Mouse (Mus musculus) lung, postnatal 0 days (tissue): Measurements from ENCODE around the gene Rai2. TPM values are rescaled to one million over a fixed set of nuclear protein-coding genes. Genes with fewer than 3 reads are reported as not detected.

Source experiments
- ATAC-seq: fragments of 200-750 bp; cut with Nextera tagmentation; 2 replicates; pipeline ENCODE4 v1.8.0; 2017; ENCODE audit warnings: moderate library complexity
- DNase-seq: peaks from one replicate; pipeline ENCODE4 v3.0.0-alpha.2; 2016; ENCODE audit warnings: low spot score
- H3K27ac ChIP-seq: fragments of 300-500 bp; sonication (generic); 2 replicates; pipeline ENCODE4 v1.5.1; 2014; ENCODE audit warnings: antibody characterized with exemption, mild to moderate bottlenecking, low read length, mixed read lengths
- H3K27me3 ChIP-seq: fragments of 300-500 bp; sonication (generic); replicated peaks from 2 replicates; pipeline ENCODE4 v1.6.1; 2014; ENCODE audit warnings: low read length, mixed read lengths; ENCODE audit not compliant: insufficient read depth
- H3K36me3 ChIP-seq: fragments of 300-500 bp; sonication (generic); 2 replicates; pipeline ENCODE4 v1.6.1; 2014; ENCODE audit warnings: low read length, mixed read lengths; ENCODE audit not compliant: insufficient read depth
- H3K4me1 ChIP-seq: fragments of 300-500 bp; sonication (generic); 2 replicates; pipeline ENCODE4 v1.6.1; 2014; ENCODE audit warnings: antibody characterized with exemption, low read depth, low read length, mixed read lengths; ENCODE audit not compliant: insufficient read depth
- H3K4me2 ChIP-seq: fragments of 300-500 bp; sonication (generic); replicated peaks from 2 replicates; pipeline ENCODE4 v1.6.1; 2014; ENCODE audit warnings: low read depth, mild to moderate bottlenecking, low read length, moderate library complexity, mixed read lengths
- H3K4me3 ChIP-seq: fragments of 300-500 bp; sonication (generic); 2 replicates; pipeline ENCODE4 v1.5.1; 2014; ENCODE audit warnings: low read depth, low read length
- H3K9ac ChIP-seq: fragments of 300-500 bp; sonication (generic); replicated peaks from 2 replicates; pipeline ENCODE4 v1.6.1; 2014; ENCODE audit warnings: low read depth, mild to moderate bottlenecking
- H3K9me3 ChIP-seq: fragments of 300-500 bp; sonication (generic); 2 replicates; pipeline ENCODE4 v1.6.1; 2016; ENCODE audit warnings: low read length, mixed read lengths
- CTCF ChIP-seq: IDR thresholded peaks from 2 replicates; pipeline ENCODE4 v1.5.1; 2016; ENCODE audit warnings: antibody characterized with exemption, mild to moderate bottlenecking
- EP300 ChIP-seq: IDR thresholded peaks from 2 replicates; pipeline ENCODE4 v1.6.1; 2016; ENCODE audit warnings: antibody characterized with exemption, mild to moderate bottlenecking, control low read depth
- WGBS: fragments of 180-500 bp; shearing (Covaris S2); extraction: QIAGEN DNeasy Blood & Tissue Kit; methylation state at CpG from one replicate; pipeline ENCODE4 v1.1.7; 2014; 5-methylcytosine and 5-hydroxymethylcytosine counted together
- polyA plus RNA-seq: library from polyadenylated mRNA; unstranded; fragments of >200 nt; fragmentation: Nextera tagmentation; extraction: Ambion mirVana; gene quantifications from 2 replicates; pipeline ENCODE4 v1.2.1, GENCODE M21; 2015

Gene Rai2
- polyA plus RNA-seq, 1 experiment from 2014 or later: 2.7 TPM

DNA sequence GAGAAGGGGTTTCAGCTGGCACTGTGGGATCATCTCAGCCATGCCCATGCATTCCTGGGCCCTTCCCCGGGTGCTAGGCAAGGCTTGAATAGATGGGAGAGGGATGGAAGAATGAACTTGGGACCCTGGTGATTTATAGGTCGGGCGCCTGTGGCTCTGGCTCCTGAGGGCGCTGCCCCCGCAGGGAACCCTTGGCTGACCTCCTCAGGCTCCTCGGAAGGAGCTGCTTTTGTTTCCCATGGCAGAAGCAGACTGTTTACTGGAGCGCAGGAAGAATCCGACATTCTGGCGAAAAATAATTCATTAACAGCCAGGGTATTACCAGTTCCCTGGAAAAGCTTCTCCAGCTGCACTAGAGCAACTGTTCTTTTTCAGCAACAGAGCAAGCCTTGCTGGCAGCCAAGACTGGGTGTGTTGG is 6.5 kb downstream of the Rai2 start:
- no peaks in the 10 kb centered on the region for H3K9me3 ChIP-seq
- H3K9ac ChIP-seq: no peak overlapping the region
- no peak overlapping the region for H3K4me3 ChIP-seq
- H3K4me2 ChIP-seq: no peak overlapping the region
- H3K27me3 ChIP-seq: no peaks in the 10 kb centered on the region
- DNase-seq (no peak), ATAC-seq (no peak)
- H3K4me1 ChIP-seq: no peaks in the 10 kb centered on the region
- no peak for TF ChIP-seq CTCF
- no peak for TF ChIP-seq EP300
- no peak overlapping the region for H3K27ac ChIP-seq
- WGBS: 5% methylated on average over 7 of the region's 9 CpGs
- no peaks in the 10 kb centered on the region for H3K36me3 ChIP-seq

DNA sequence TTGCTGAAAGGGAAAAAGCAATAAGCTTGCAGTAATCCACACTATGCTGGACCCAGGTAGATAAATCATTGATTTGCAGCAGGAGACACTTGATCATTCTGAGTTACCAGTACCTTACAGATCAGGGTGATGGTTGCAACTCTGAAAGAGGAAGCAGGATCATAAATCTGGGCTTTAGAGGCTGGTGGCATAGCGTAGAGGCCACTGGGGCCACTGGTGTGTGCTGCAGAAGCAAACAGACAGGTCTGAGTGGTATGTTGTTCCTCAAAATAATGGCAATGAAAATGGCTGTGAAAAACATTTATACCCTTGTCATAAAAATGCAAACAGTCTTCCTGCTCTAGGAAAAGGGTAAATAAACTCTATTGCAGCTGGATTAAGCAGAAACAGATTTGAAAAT is 9.4 kb downstream of the Rai2 start:
- H3K4me1 ChIP-seq: no peaks in the 10 kb centered on the region
- H3K36me3 ChIP-seq: no peaks in the 10 kb centered on the region
- DNase-seq (no peak), ATAC-seq (no peak)
- no peak overlapping the region for H3K4me3 ChIP-seq
- H3K27me3 ChIP-seq: no peaks in the 10 kb centered on the region
- no peak overlapping the region for H3K27ac ChIP-seq
- TF ChIP-seq CTCF: no peak
- TF ChIP-seq EP300: no peak
- H3K9me3 ChIP-seq: no peaks in the 10 kb centered on the region
- H3K9ac ChIP-seq: no peak overlapping the region
- 63% methylated on average over 1 of the region's 1 CpGs for WGBS
- no peak overlapping the region for H3K4me2 ChIP-seq

DNA sequence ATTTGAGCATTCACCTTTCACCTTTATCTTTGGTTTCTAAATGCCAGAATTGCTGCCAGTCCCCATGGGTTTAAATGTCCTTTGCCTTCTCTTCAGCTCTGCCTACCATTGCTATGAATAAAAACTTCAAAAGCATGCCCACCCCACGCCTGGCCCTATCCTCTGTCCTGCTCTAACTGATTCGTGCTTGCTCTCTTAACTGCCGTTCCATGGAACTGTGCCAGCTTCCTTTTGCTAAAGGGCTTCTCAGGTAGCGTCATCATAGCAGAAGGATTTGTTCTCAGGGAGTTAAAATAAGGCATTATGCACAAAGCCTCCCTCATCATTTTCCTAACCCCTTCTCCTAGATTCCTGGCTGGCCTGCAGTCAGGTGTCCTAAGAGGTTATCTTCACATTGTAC is 11.6 kb downstream of the Rai2 start:
- TF ChIP-seq CTCF: no peak
- no peak for TF ChIP-seq EP300
- Histone ChIP-seq H3K4me3 (no peak overlapping the region), H3K27me3 (no peaks in the 10 kb centered on the region), H3K4me1 (no peaks in the 10 kb centered on the region), H3K9me3 (no peaks in the 10 kb centered on the region), H3K27ac (no peak overlapping the region), H3K4me2 (no peak overlapping the region), H3K9ac (no peak overlapping the region), H3K36me3 (no peaks in the 10 kb centered on the region)
- 48% methylated on average over 4 of the region's 4 CpGs for WGBS
- ATAC-seq: no peak
- no peak for DNase-seq

DNA sequence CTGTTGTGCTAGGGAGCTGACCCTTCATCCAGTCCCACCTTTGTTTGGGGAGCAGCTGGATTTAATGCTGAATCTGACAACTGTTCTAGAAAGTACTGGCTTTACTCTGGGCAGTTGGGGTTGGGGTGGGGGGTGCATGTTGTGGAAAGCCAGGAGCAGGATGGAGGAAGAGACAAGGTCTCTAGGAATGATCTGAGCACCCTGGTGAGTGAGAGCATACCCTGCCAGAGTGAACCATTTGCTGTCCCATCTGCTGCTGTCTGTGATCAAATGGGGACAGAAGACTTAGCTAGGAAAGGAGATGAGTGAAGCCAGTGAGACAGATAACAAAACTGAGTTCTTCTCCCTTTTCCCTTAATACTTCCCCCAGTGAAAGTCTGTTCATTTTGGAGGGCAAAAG is 13.2 kb downstream of the Rai2 start:
- H3K4me3 ChIP-seq: no peak overlapping the region
- H3K9ac ChIP-seq: no peak overlapping the region
- no peaks in the 10 kb centered on the region for H3K36me3 ChIP-seq
- H3K27me3 ChIP-seq: no peaks in the 10 kb centered on the region
- H3K4me2 ChIP-seq: no peak overlapping the region
- DNase-seq (no peak), ATAC-seq (no peak)
- H3K27ac ChIP-seq: no peak overlapping the region
- TF ChIP-seq CTCF (no peak), EP300 (no peak)
- no peaks in the 10 kb centered on the region for H3K4me1 ChIP-seq
- no peaks in the 10 kb centered on the region for H3K9me3 ChIP-seq

GRCm38 (mm10) chrX:161731859-161732258 is 15.0 kb downstream of the Rai2 start:
- H3K9me3 ChIP-seq: no peaks in the 10 kb centered on the region
- TF ChIP-seq CTCF (no peak), EP300 (no peak)
- H3K27ac ChIP-seq: no peak overlapping the region
- no peak overlapping the region for H3K9ac ChIP-seq
- no peak overlapping the region for H3K4me2 ChIP-seq
- H3K36me3 ChIP-seq: no peaks in the 10 kb centered on the region
- no peak for DNase-seq
- WGBS: 80% methylated on average over 3 of the region's 3 CpGs
- no peak overlapping the region for H3K4me3 ChIP-seq
- H3K4me1 ChIP-seq: no peaks in the 10 kb centered on the region
- no peak for ATAC-seq
- no peaks in the 10 kb centered on the region for H3K27me3 ChIP-seq

GRCm38 (mm10) chrX:161733581-161734309 is 16.9 kb downstream of the Rai2 start:
- ATAC-seq: no peak
- H3K36me3 ChIP-seq: no peaks in the 10 kb centered on the region
- DNase-seq: no peak
- no peaks in the 10 kb centered on the region for H3K9me3 ChIP-seq
- no peak overlapping the region for H3K4me2 ChIP-seq
- 56% methylated on average over 12 of the region's 12 CpGs for WGBS
- no peaks in the 10 kb centered on the region for H3K4me1 ChIP-seq
- no peaks in the 10 kb centered on the region for H3K27me3 ChIP-seq
- H3K27ac ChIP-seq: no peak overlapping the region
- TF ChIP-seq EP300: no peak
- TF ChIP-seq CTCF: no peak
- H3K9ac ChIP-seq: no peak overlapping the region
- H3K4me3 ChIP-seq: no peak overlapping the region

DNA sequence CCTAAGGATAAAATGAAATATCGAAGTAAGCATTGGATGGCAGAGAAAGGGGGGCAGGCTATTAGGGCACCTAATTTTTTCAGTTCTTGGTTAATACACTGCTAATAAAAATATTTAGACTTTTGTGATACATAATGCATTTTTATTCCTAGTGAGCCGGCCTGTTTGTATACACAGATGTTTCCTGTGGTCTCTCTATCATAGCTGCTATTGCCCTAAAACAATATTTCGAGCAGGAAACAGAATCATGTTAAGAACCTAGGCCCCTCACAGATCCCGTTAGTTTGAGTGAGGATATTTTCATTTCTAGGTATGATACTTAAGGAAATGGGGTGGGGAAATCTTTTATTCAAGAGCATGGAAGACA is 17.4 kb downstream of the Rai2 start:
- ATAC-seq: no peak
- 50% methylated on average over 4 of the region's 4 CpGs for WGBS
- no peak for TF ChIP-seq EP300
- no peak for TF ChIP-seq CTCF
- Histone ChIP-seq H3K27ac (no peak overlapping the region), H3K9me3 (no peaks in the 10 kb centered on the region), H3K27me3 (no peaks in the 10 kb centered on the region), H3K4me2 (no peak overlapping the region), H3K9ac (no peak overlapping the region), H3K36me3 (no peaks in the 10 kb centered on the region), H3K4me1 (no peaks in the 10 kb centered on the region), H3K4me3 (no peak overlapping the region)
- DNase-seq: no peak
